Mouse (Mus musculus): Measurements from ENCODE around the gene Srsf9. TPM values are rescaled to one million over a fixed set of nuclear protein-coding genes. Genes with fewer than 3 reads are reported as not detected.

The Srsf9 gene
- polyA plus RNA-seq, 1 experiment from 2014 or later = 433 TPM

DNA sequence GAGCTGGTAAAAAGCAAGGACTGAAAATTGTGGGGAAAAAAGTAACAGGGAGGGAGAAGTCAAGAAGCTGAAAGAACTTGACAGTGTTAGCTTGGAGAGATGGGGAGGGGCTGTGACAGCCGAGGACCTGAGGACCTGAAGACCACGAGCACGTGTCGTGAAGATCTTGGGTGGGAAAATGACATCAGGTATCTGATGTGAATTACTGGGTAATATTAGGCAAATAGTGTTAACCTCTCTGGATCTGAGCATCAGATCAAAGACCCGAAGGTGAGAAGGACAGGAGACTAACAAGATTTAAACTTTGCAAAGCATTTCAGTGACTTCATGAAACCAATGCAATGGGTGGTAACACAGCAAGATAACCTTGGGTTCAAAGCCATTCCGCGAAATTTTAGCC is 13.0 kb downstream of the Srsf9 start:
- DNase-seq (ENCODE audit: low spot score) (no peak), ATAC-seq (ENCODE audit: insufficient number of reproducible peaks, low FRiP score, low TSS enrichment, low read depth) (no peak)
- Histone ChIP-seq H3K4me3 (ENCODE audit: low read depth, low read length) (peak overlapping the region; percentile 83), H3K36me3 (ENCODE audit: control insufficient read depth, insufficient read depth, low read length) (peaks cover 13% of the 10 kb centered on the region; the same call in 1 of the 2 replicates), H3K27me3 (ENCODE audit: control insufficient read depth, insufficient read depth, low read length) (no peaks in the 10 kb centered on the region), H3K9me3 (ENCODE audit: control insufficient read depth, low read length) (no peaks in the 10 kb centered on the region), H3K9ac (ENCODE audit: low read length) (no peak overlapping the region), H3K27ac (replicated peaks; ENCODE audit: low read depth, low read length) (no peak overlapping the region), H3K4me2 (ENCODE audit: low read depth, severe bottlenecking) (peak overlapping the region; percentile 72), H3K4me1 (ENCODE audit: control insufficient read depth, insufficient read depth, low read length) (peaks cover 7% of the 10 kb centered on the region; the same call in 1 of the 2 replicates)
- 28% methylated on average over 7 of the region's 7 CpGs for WGBS

DNA sequence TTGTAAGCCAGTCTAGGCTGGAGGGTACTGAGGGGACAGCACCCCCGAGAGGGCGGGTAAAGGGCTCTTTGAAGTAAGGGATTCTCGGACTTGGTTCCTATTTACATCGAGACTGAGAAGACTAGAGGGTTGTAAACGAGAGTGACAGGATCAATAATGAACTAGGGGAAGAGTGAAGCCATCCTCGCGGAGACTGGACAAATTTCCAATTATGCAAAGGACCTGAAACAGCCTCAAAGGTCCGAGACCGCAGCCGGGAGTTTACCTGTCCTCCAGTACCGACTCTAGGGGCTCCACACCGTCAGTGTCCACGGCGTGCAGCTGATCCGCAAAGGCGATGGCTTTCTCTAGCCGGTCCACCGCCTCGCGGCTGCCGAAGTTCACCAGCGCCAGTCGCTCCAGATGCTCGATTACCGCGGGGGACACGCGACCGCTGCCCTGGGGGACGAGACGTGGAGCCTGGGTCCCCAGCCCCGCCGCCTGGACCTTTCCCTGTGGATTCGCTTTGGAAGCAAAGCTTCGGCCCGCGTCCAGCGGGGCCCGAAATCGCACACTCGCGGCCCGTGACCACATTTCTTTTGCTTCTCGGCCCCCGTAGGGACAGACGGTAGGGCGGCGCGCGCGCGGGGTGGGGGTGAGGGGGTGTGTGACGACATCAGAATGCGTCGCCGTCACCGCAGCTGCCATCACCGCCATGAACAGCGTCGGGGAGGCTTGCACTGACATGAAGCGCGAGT is 13.8 kb downstream of the Srsf9 start, which contains the start of the genes Gatc and Triap1:
TSS of gene Gatc (minus strand) at position 602 of the 737 bp plus-strand sequence.
TSS of gene Triap1 (plus strand) at position 649 of the 737 bp plus-strand sequence.
- no peaks in the 10 kb centered on the region for H3K9me3 ChIP-seq (ENCODE audit: control insufficient read depth, low read length)
- H3K27me3 ChIP-seq (ENCODE audit: control insufficient read depth, insufficient read depth, low read length) = no peaks in the 10 kb centered on the region
- peak within 1 kb of the TSS; percentile 85 for H3K9ac ChIP-seq (ENCODE audit: low read length)
- under 1% methylated on average over 62 of the region's 62 CpGs for WGBS
- H3K36me3 ChIP-seq (ENCODE audit: control insufficient read depth, insufficient read depth, low read length) = peaks cover 11% of the 10 kb centered on the region; the same call in 1 of the 2 replicates
- peak within 1 kb of the TSS; percentile 83 for H3K4me3 ChIP-seq (ENCODE audit: low read depth, low read length)
- ATAC-seq (ENCODE audit: insufficient number of reproducible peaks, low FRiP score, low TSS enrichment, low read depth) = peak; percentile 84
- peaks cover 7% of the 10 kb centered on the region; the same call in 1 of the 2 replicates for H3K4me1 ChIP-seq (ENCODE audit: control insufficient read depth, insufficient read depth, low read length)
- 0 out of 2 replicates have a peak within 1 kb of the TSS, but pooled peaks have one; percentile 55 for H3K27ac ChIP-seq (replicated peaks; ENCODE audit: low read depth, low read length)
- DNase-seq (ENCODE audit: low spot score) = peak; percentile 95
- peak within 1 kb of the TSS; percentile 72 for H3K4me2 ChIP-seq (ENCODE audit: low read depth, severe bottlenecking)

DNA sequence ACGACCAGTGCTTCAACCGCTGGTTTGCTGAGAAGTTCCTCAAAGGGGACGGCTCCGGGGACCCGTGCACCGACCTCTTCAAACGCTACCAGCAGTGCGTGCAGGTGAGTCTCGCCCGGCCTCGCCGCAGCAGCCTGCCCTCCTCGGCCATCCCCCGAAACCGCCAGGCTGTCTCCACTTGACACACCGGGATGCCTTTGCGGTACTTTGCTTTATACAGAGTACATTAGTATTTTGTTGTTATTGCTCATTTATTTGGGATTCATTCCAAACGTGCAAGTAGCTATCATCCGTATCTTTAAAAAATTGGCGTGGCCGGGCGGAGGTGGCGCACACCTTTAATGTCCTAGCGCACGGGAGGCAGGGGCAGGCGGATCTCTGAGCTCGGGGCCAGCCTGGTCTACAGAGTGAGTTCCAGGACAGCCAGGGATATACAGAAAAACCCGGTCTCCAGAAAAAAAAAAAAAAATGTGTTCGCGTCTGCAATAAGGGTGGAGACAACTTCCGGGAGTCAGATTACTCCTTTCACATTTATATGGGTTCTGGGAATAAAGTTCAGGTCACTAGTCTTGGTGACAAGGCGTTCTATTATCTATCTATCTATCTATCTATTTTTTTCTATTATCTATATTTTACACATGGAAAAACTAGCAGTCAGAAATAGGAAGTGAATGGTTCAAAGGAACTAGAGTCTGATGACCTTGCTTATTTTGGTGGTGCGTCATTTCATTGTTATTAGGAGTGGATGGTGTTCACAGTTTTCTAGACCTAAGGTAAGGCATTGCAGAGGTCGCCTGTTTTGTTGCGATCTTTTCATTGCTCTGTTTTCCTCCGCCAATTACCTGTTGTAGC is 14.6 kb downstream of the Srsf9 start:
- Histone ChIP-seq H3K27me3 (ENCODE audit: control insufficient read depth, insufficient read depth, low read length) (no peaks in the 10 kb centered on the region), H3K4me1 (ENCODE audit: control insufficient read depth, insufficient read depth, low read length) (peaks cover 7% of the 10 kb centered on the region; the same call in 1 of the 2 replicates), H3K36me3 (ENCODE audit: control insufficient read depth, insufficient read depth, low read length) (peaks cover 11% of the 10 kb centered on the region; the same call in 1 of the 2 replicates), H3K4me2 (ENCODE audit: low read depth, severe bottlenecking) (peak overlapping the region; percentile 72), H3K9me3 (ENCODE audit: control insufficient read depth, low read length) (no peaks in the 10 kb centered on the region), H3K27ac (replicated peaks; ENCODE audit: low read depth, low read length) (no peak overlapping the region), H3K4me3 (ENCODE audit: low read depth, low read length) (peak overlapping the region; percentile 83), H3K9ac (ENCODE audit: low read length) (peak overlapping the region; percentile 85)
- WGBS = 11% methylated on average over 36 of the region's 36 CpGs
- ATAC-seq (ENCODE audit: insufficient number of reproducible peaks, low FRiP score, low TSS enrichment, low read depth) (peak; percentile 49; the same call in 1 of the 2 replicates), DNase-seq (ENCODE audit: low spot score) (no peak)

DNA sequence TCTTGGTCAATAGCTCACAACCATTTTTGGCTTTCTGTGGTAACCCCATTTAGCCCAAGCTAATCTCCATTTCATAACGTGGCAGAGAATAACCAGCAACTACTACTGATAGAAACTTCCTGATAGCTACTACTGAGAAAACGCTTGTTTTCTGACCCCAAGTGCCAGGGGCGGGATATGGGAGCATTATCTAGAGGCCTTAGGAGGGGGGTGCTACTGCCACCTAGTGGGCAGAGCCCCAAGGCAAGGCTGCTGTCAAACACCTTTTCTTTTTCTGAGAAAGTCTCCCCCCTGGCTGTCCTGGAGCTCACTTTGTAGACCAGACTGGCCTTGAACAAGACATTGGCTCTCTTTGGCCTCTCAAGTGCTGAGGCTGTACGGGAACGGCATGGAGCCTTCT is 20.6 kb downstream of the Srsf9 start:
- Histone ChIP-seq H3K9me3 (ENCODE audit: control insufficient read depth, low read length) (no peaks in the 10 kb centered on the region), H3K9ac (ENCODE audit: low read length) (no peak overlapping the region), H3K27me3 (ENCODE audit: control insufficient read depth, insufficient read depth, low read length) (no peaks in the 10 kb centered on the region), H3K27ac (replicated peaks; ENCODE audit: low read depth, low read length) (no peak overlapping the region), H3K4me1 (ENCODE audit: control insufficient read depth, insufficient read depth, low read length) (peaks cover 8% of the 10 kb centered on the region), H3K36me3 (ENCODE audit: control insufficient read depth, insufficient read depth, low read length) (peaks cover 11% of the 10 kb centered on the region; the same call in 1 of the 2 replicates), H3K4me3 (ENCODE audit: low read depth, low read length) (peak overlapping the region; percentile 93), H3K4me2 (ENCODE audit: low read depth, severe bottlenecking) (peak overlapping the region; percentile 95)
- ATAC-seq (ENCODE audit: insufficient number of reproducible peaks, low FRiP score, low TSS enrichment, low read depth) (no peak), DNase-seq (ENCODE audit: low spot score) (peak; percentile 88)
- 2% methylated on average over 5 of the region's 5 CpGs for WGBS

DNA sequence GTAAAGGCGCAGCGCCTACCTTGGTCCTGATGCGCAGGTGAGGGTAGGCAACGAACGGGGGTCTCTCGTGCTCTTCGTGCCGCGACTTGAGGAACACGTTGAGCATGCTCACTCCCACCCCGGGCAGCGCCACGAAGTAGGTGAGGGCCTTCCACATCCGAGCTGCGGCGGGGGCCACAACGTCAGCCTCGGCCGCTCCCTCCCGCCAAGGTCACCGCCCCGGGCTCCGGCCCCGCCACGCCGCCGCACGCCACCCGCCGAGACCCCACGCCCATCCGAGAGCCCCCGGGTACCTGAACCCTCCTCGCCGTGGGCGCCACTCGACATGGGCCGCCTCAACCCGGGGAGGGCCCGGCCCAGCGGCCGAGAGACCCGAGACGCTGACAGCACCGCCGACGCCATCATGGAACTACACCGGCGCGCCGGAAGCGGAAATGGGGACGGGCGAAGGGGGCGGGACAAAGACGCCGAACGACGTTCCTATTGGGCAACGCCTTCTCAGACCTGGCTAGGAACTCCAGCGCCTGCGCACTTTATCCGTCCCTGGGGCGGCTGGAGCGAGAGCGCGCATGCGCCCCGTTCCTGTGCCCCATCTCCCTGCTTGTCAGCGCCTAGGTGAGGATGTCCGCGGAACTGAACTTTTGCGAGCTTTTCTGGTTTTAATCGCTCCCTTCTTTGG is 21.7 kb downstream of the Srsf9 start, which contains the start of gene Cox6a1:
TSS of gene Cox6a1 (minus strand) at position 436 of the 679 bp plus-strand sequence.
- peak within 1 kb of the TSS; percentile 95 for H3K4me2 ChIP-seq (ENCODE audit: low read depth, severe bottlenecking)
- peaks cover 8% of the 10 kb centered on the region for H3K4me1 ChIP-seq (ENCODE audit: control insufficient read depth, insufficient read depth, low read length)
- peak within 1 kb of the TSS; percentile 93 for H3K4me3 ChIP-seq (ENCODE audit: low read depth, low read length)
- under 1% methylated on average over 70 of the region's 74 CpGs for WGBS
- no peaks in the 10 kb centered on the region for H3K9me3 ChIP-seq (ENCODE audit: control insufficient read depth, low read length)
- peak; percentile 91 for ATAC-seq (ENCODE audit: insufficient number of reproducible peaks, low FRiP score, low TSS enrichment, low read depth)
- peak; percentile 100 for DNase-seq (ENCODE audit: low spot score)
- H3K9ac ChIP-seq (ENCODE audit: low read length) = peak within 1 kb of the TSS; percentile 77
- H3K27ac ChIP-seq (replicated peaks; ENCODE audit: low read depth, low read length) = no peak within 1 kb of the TSS
- H3K36me3 ChIP-seq (ENCODE audit: control insufficient read depth, insufficient read depth, low read length) = peaks cover 11% of the 10 kb centered on the region; the same call in 1 of the 2 replicates
- H3K27me3 ChIP-seq (ENCODE audit: control insufficient read depth, insufficient read depth, low read length) = no peaks in the 10 kb centered on the region

DNA sequence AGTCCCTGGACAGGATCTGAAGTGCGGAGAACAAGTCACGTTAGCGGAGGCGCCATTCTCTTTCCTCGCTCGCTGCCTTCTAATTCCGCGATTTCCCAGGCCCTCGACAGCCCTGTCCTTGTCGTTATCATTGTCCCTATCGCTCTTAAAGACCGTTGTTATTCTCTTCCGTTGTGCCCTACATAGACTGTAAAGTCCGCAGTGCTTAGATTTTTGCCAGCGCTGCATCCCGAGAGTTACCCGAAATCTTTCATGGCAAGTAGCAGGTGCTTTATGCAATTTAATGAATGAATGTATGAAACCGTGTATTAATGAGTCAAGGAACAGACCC is 22.2 kb downstream of the Srsf9 start:
- DNase-seq (ENCODE audit: low spot score) = no peak
- no peak for ATAC-seq (ENCODE audit: insufficient number of reproducible peaks, low FRiP score, low TSS enrichment, low read depth)
- Histone ChIP-seq H3K27ac (replicated peaks; ENCODE audit: low read depth, low read length) (no peak overlapping the region), H3K27me3 (ENCODE audit: control insufficient read depth, insufficient read depth, low read length) (no peaks in the 10 kb centered on the region), H3K4me2 (ENCODE audit: low read depth, severe bottlenecking) (peak overlapping the region; percentile 95), H3K36me3 (ENCODE audit: control insufficient read depth, insufficient read depth, low read length) (peaks cover 10% of the 10 kb centered on the region; the same call in 1 of the 2 replicates), H3K9me3 (ENCODE audit: control insufficient read depth, low read length) (no peaks in the 10 kb centered on the region), H3K4me1 (ENCODE audit: control insufficient read depth, insufficient read depth, low read length) (peaks cover 8% of the 10 kb centered on the region), H3K4me3 (ENCODE audit: low read depth, low read length) (peak overlapping the region; percentile 93), H3K9ac (ENCODE audit: low read length) (peak overlapping the region; percentile 57)
- WGBS = under 1% methylated on average over 18 of the region's 18 CpGs

DNA sequence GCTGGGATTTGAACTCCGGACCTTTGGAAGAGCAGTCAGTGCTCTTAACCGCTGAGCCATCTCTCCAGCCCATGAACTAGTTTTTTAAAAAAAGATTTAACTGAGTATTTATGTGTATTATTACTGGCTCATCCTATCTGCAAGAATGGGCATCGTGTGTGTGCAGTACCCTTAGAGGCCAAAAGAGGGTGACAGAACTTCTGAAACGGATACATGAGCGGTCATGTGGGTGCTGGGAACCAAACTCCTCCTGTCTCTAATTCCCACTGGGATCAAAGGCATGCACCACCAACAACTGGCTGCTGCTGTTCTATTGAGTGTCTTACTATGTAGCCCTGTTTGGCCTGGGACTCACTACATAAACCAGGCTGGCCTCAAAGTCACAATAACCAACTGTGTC is 24.4 kb downstream of the Srsf9 start:
- Histone ChIP-seq H3K4me2 (ENCODE audit: low read depth, severe bottlenecking) (no peak overlapping the region), H3K4me1 (ENCODE audit: control insufficient read depth, insufficient read depth, low read length) (peaks cover 8% of the 10 kb centered on the region), H3K36me3 (ENCODE audit: control insufficient read depth, insufficient read depth, low read length) (no peaks in the 10 kb centered on the region; the same call in 1 of the 2 replicates), H3K9me3 (ENCODE audit: control insufficient read depth, low read length) (no peaks in the 10 kb centered on the region), H3K27ac (replicated peaks; ENCODE audit: low read depth, low read length) (no peak overlapping the region), H3K27me3 (ENCODE audit: control insufficient read depth, insufficient read depth, low read length) (no peaks in the 10 kb centered on the region), H3K9ac (ENCODE audit: low read length) (no peak overlapping the region), H3K4me3 (ENCODE audit: low read depth, low read length) (no peak overlapping the region)
- DNase-seq (ENCODE audit: low spot score) (no peak), ATAC-seq (ENCODE audit: insufficient number of reproducible peaks, low FRiP score, low TSS enrichment, low read depth) (no peak)
- 83% methylated on average over 5 of the region's 5 CpGs for WGBS

DNA sequence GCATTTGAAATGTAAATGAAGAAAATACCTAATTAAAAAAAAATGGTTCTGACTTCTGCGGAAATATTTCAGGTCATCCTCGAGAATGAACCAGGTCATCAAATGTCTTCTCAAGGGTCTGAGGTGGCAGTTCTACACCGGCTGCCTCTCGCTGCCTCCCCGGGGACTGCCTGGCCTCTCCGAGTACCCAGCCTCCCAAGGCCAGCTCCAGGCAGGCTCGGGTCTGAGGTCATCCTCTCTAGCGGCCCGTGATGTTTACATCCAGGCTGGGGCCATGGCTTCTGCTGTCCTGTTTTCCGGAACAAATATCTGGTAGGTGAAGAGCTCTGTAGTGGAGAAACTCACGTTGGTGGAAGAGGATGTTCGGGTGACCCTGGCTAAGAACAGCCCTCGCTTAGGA is 28.1 kb downstream of the Srsf9 start:
- Histone ChIP-seq H3K9ac (ENCODE audit: low read length) (no peak overlapping the region), H3K27me3 (ENCODE audit: control insufficient read depth, insufficient read depth, low read length) (no peaks in the 10 kb centered on the region), H3K36me3 (ENCODE audit: control insufficient read depth, insufficient read depth, low read length) (no peaks in the 10 kb centered on the region), H3K27ac (replicated peaks; ENCODE audit: low read depth, low read length) (no peak overlapping the region), H3K4me2 (ENCODE audit: low read depth, severe bottlenecking) (no peak overlapping the region), H3K9me3 (ENCODE audit: control insufficient read depth, low read length) (no peaks in the 10 kb centered on the region), H3K4me3 (ENCODE audit: low read depth, low read length) (no peak overlapping the region), H3K4me1 (ENCODE audit: control insufficient read depth, insufficient read depth, low read length) (no peaks in the 10 kb centered on the region)
- ATAC-seq (ENCODE audit: insufficient number of reproducible peaks, low FRiP score, low TSS enrichment, low read depth) (no peak), DNase-seq (ENCODE audit: low spot score) (no peak)
- 69% methylated on average over 13 of the region's 13 CpGs for WGBS

All from limb, embryonic 11.5 days (tissue).